In genomic region chr2:162853576-162853975, GRCm38 (mm10) we compare ENCODE assay signal across 8 mouse cellular contexts.
DNase-seq lines count a peak whose midpoint lies in the region; ATAC-seq and TF ChIP-seq lines count a peak whose summit lies in the region.

No protein-coding gene starts in this region.

- no peaks in the 10 kb centered on the region for H3K9me3 ChIP-seq in hindbrain, postnatal 0 days (ENCODE audit: low read length)
- H3K9me3 ChIP-seq in hindbrain, embryonic 13.5 days = no peaks in the 10 kb centered on the region

- H3K4me3 ChIP-seq in hindbrain, postnatal 0 days (ENCODE audit: low read length) = no peak overlapping the region
- H3K4me3 ChIP-seq in hindbrain, embryonic 13.5 days = no peak overlapping the region

- H3K27me3 ChIP-seq in hindbrain, postnatal 0 days (ENCODE audit: insufficient read depth, low read length) = no peaks in the 10 kb centered on the region
- H3K27me3 ChIP-seq in hindbrain, embryonic 13.5 days = no peaks in the 10 kb centered on the region

- H3K36me3 ChIP-seq in hindbrain, postnatal 0 days (ENCODE audit: insufficient read depth, low read length) = no peaks in the 10 kb centered on the region
- no peaks in the 10 kb centered on the region for H3K36me3 ChIP-seq in hindbrain, embryonic 13.5 days

- no peak overlapping the region for H3K4me2 ChIP-seq in hindbrain, postnatal 0 days (ENCODE audit: low read depth, low read length)
- no peak overlapping the region for H3K4me2 ChIP-seq in hindbrain, embryonic 13.5 days

- no peak overlapping the region for H3K27ac ChIP-seq in hindbrain, postnatal 0 days
- H3K27ac ChIP-seq in hindbrain, embryonic 13.5 days = no peak overlapping the region

- ATAC-seq in hindbrain, postnatal 0 days = peak; percentile 64; the same call in 1 of the 2 replicates
- no peak for ATAC-seq in hindbrain, embryonic 13.5 days (ENCODE audit: low FRiP score)
- ATAC-seq in megakaryocyte-erythroid progenitor cell, adult 5-6 weeks (replicated peaks; ENCODE audit: low FRiP score, low TSS enrichment, poor library complexity, severe bottlenecking) = no peak

- intact Hi-C loops in gastrocnemius, postnatal 14 days (cut with DNase I; ENCODE audit: low total_unique reads) = no loop called here

- no peaks in the 10 kb centered on the region for H3K4me1 ChIP-seq in hindbrain, postnatal 0 days (ENCODE audit: insufficient read depth, low read length)
- no peaks in the 10 kb centered on the region for H3K4me1 ChIP-seq in hindbrain, embryonic 13.5 days (replicated peaks)

- DNase-seq in hindbrain, postnatal 0 days (ENCODE audit: low spot score) = peak; percentile 70
- DNase-seq in brain, embryonic 18.5 days (ENCODE audit: low read depth, low spot score) = peak; percentile 24
- peak; percentile 71 for DNase-seq in gastrocnemius, postnatal 14 days
- DNase-seq in layer of hippocampus, postnatal 10 days (ENCODE audit: low spot score in 2 of 2) = peak; percentile 64 to 77
- DNase-seq in adipocyte (ENCODE audit: low spot score) = no peak
- no peak for DNase-seq in spleen, postnatal 10 days (ENCODE audit: low spot score in 2 of 2)

- H3K9ac ChIP-seq in hindbrain, postnatal 0 days (replicated peaks; ENCODE audit: low read length) = no peak overlapping the region
- H3K9ac ChIP-seq in hindbrain, embryonic 13.5 days = no peak overlapping the region

- TF ChIP-seq CTCF in hindbrain, postnatal 0 days (IDR thresholded peaks at IDR 0.05; ENCODE audit: low read depth) = peak; percentile 32

- WGBS in hindbrain, postnatal 0 days = 40% methylated on average over 7 of the region's 7 CpGs
- 71% methylated on average over 7 of the region's 7 CpGs for WGBS in hindbrain, embryonic 13.5 days

Comparison
In these comparisons a context has a peak if more than half of its experiments do, and no peak if none do; other contexts are left out.
1. DNase-seq: peak in hindbrain, postnatal 0 days (single experiment), brain, embryonic 18.5 days (single experiment), gastrocnemius, postnatal 14 days (single experiment) and layer of hippocampus, postnatal 10 days (2 of 2); none in adipocyte (single experiment) and spleen, postnatal 10 days (0 of 2).